In genomic region chr9:20902174-20902491, GRCm38 (mm10) we compare ENCODE assay signal across 1 mouse cellular context.
TF ChIP-seq lines count a peak whose summit lies in the region.

No protein-coding gene starts in this region.

TF ChIP-seq in MEL, 35 proteins besides CTCF, POLR2A, EP300 and RAD21 (continued from another document):
- TF ChIP-seq UBTF (IDR thresholded peaks at IDR 0.05; ENCODE audit: borderline replicate concordance, insufficient read depth, low read depth, low read length) (0 out of 2 replicates have a peak, but pooled peaks have one; percentile 74), E2F4 (IDR thresholded peaks at IDR 0.05; ENCODE audit: borderline replicate concordance, low read depth, low read length) (no peak)
